Mouse (Mus musculus): ENCODE measurements around the gene Odf3l1. TPM values are rescaled to one million over a fixed set of nuclear protein-coding genes. Genes with fewer than 3 reads are reported as not detected.

The Odf3l1 gene
- polyA plus RNA-seq, 1 experiment from 2014 or later = 0.52 TPM

GRCm38 (mm10) chr9:56843679-56844188 is 20.7 kb downstream of the Odf3l1 start:
- H3K4me1 ChIP-seq = peaks cover 12% of the 10 kb centered on the region
- ATAC-seq (ENCODE audit: insufficient number of reproducible peaks, insufficient read depth, low FRiP score, low TSS enrichment, low read depth) = no peak
- no peaks in the 10 kb centered on the region for H3K9me3 ChIP-seq
- peaks cover 17% of the 10 kb centered on the region for H3K27me3 ChIP-seq
- no peak overlapping the region for H3K4me3 ChIP-seq
- no peak overlapping the region for H3K9ac ChIP-seq
- WGBS = 34% methylated on average over 7 of the region's 7 CpGs
- no peak overlapping the region for H3K4me2 ChIP-seq
- no peak overlapping the region for H3K27ac ChIP-seq
- H3K36me3 ChIP-seq = no peaks in the 10 kb centered on the region

- Histone ChIP-seq H3K27ac (no peak overlapping the region), H3K4me3 (no peak overlapping the region), H3K4me2 (no peak overlapping the region), H3K4me1 (peaks cover 12% of the 10 kb centered on the region), H3K9me3 (no peaks in the 10 kb centered on the region), H3K36me3 (no peaks in the 10 kb centered on the region), H3K27me3 (peaks cover 17% of the 10 kb centered on the region), H3K9ac (peak overlapping the region; percentile 22; the same call in 1 of the 2 replicates)
- 57% methylated on average over 3 of the region's 3 CpGs for WGBS
- no peak for ATAC-seq (ENCODE audit: insufficient number of reproducible peaks, insufficient read depth, low FRiP score, low TSS enrichment, low read depth)
These were observed 22.2 kb downstream of the Odf3l1 start for GRCm38 (mm10) chr9:56842303-56842719.

GRCm38 (mm10) chr9:56841864-56842263 is 22.6 kb downstream of the Odf3l1 start:
- Histone ChIP-seq H3K4me1 (peaks cover 12% of the 10 kb centered on the region), H3K4me2 (no peak overlapping the region), H3K9ac (0 out of 2 replicates have a peak overlapping the region, but pooled peaks have one; percentile 22), H3K27ac (no peak overlapping the region), H3K36me3 (no peaks in the 10 kb centered on the region), H3K4me3 (no peak overlapping the region), H3K27me3 (peaks cover 17% of the 10 kb centered on the region), H3K9me3 (no peaks in the 10 kb centered on the region)
- ATAC-seq (ENCODE audit: insufficient number of reproducible peaks, insufficient read depth, low FRiP score, low TSS enrichment, low read depth) = no peak

- peaks cover 13% of the 10 kb centered on the region for H3K27me3 ChIP-seq
- no peaks in the 10 kb centered on the region for H3K9me3 ChIP-seq
- no peak overlapping the region for H3K27ac ChIP-seq
- no peak overlapping the region for H3K4me3 ChIP-seq
- H3K4me1 ChIP-seq = peaks cover 12% of the 10 kb centered on the region
- H3K36me3 ChIP-seq = no peaks in the 10 kb centered on the region
- H3K9ac ChIP-seq = no peak overlapping the region
- no peak for ATAC-seq (ENCODE audit: insufficient number of reproducible peaks, insufficient read depth, low FRiP score, low TSS enrichment, low read depth)
- 67% methylated on average over 5 of the region's 5 CpGs for WGBS
- H3K4me2 ChIP-seq = no peak overlapping the region
These were observed 23.8 kb downstream of the Odf3l1 start for GRCm38 (mm10) chr9:56840721-56841120.

- H3K4me1 ChIP-seq = peaks cover 9% of the 10 kb centered on the region
- H3K4me3 ChIP-seq = no peak overlapping the region
- WGBS = 80% methylated on average over 5 of the region's 5 CpGs
- H3K9ac ChIP-seq = no peak overlapping the region
- H3K36me3 ChIP-seq = no peaks in the 10 kb centered on the region
- no peak overlapping the region for H3K27ac ChIP-seq
- peaks cover 13% of the 10 kb centered on the region for H3K27me3 ChIP-seq
- ATAC-seq (ENCODE audit: insufficient number of reproducible peaks, insufficient read depth, low FRiP score, low TSS enrichment, low read depth) = no peak
- H3K9me3 ChIP-seq = no peaks in the 10 kb centered on the region
- H3K4me2 ChIP-seq = no peak overlapping the region
These were observed 29.3 kb downstream of the Odf3l1 start for GRCm38 (mm10) chr9:56835152-56835551.

GRCm38 (mm10) chr9:56832900-56833299 is 31.6 kb downstream of the Odf3l1 start:
- Histone ChIP-seq H3K9me3 (no peaks in the 10 kb centered on the region), H3K9ac (no peak overlapping the region), H3K4me3 (no peak overlapping the region), H3K36me3 (no peaks in the 10 kb centered on the region), H3K4me2 (no peak overlapping the region), H3K4me1 (peaks cover 11% of the 10 kb centered on the region), H3K27me3 (peaks cover 16% of the 10 kb centered on the region), H3K27ac (no peak overlapping the region)
- 36% methylated on average over 6 of the region's 6 CpGs for WGBS
- no peak for ATAC-seq (ENCODE audit: insufficient number of reproducible peaks, insufficient read depth, low FRiP score, low TSS enrichment, low read depth)

GRCm38 (mm10) chr9:56831904-56832303 is 32.6 kb downstream of the Odf3l1 start:
- peaks cover 18% of the 10 kb centered on the region for H3K27me3 ChIP-seq
- no peak overlapping the region for H3K4me3 ChIP-seq
- H3K4me2 ChIP-seq = no peak overlapping the region
- H3K9ac ChIP-seq = no peak overlapping the region
- 85% methylated on average over 3 of the region's 3 CpGs for WGBS
- no peak overlapping the region for H3K27ac ChIP-seq
- H3K36me3 ChIP-seq = no peaks in the 10 kb centered on the region
- H3K9me3 ChIP-seq = no peaks in the 10 kb centered on the region
- H3K4me1 ChIP-seq = peaks cover 11% of the 10 kb centered on the region
- ATAC-seq (ENCODE audit: insufficient number of reproducible peaks, insufficient read depth, low FRiP score, low TSS enrichment, low read depth) = no peak

GRCm38 (mm10) chr9:56830162-56830561 is 34.3 kb downstream of the Odf3l1 start:
- H3K4me2 ChIP-seq = no peak overlapping the region
- H3K9me3 ChIP-seq = no peaks in the 10 kb centered on the region
- H3K27me3 ChIP-seq = peaks cover 29% of the 10 kb centered on the region
- peaks cover 21% of the 10 kb centered on the region for H3K4me1 ChIP-seq
- no peak overlapping the region for H3K27ac ChIP-seq
- H3K36me3 ChIP-seq = no peaks in the 10 kb centered on the region
- ATAC-seq (ENCODE audit: insufficient number of reproducible peaks, insufficient read depth, low FRiP score, low TSS enrichment, low read depth) = no peak
- 20% methylated on average over 4 of the region's 4 CpGs for WGBS
- no peak overlapping the region for H3K4me3 ChIP-seq
- H3K9ac ChIP-seq = no peak overlapping the region

- Histone ChIP-seq H3K9ac (no peak overlapping the region), H3K27ac (no peak overlapping the region), H3K4me1 (peaks cover 21% of the 10 kb centered on the region), H3K9me3 (no peaks in the 10 kb centered on the region), H3K27me3 (peaks cover 33% of the 10 kb centered on the region), H3K4me3 (no peak overlapping the region), H3K4me2 (no peak overlapping the region), H3K36me3 (no peaks in the 10 kb centered on the region)
- 79% methylated on average over 6 of the region's 6 CpGs for WGBS
- no peak for ATAC-seq (ENCODE audit: insufficient number of reproducible peaks, insufficient read depth, low FRiP score, low TSS enrichment, low read depth)
These were observed 35.6 kb downstream of the Odf3l1 start for GRCm38 (mm10) chr9:56828841-56829240.

- no peak overlapping the region for H3K4me2 ChIP-seq
- no peaks in the 10 kb centered on the region for H3K9me3 ChIP-seq
- no peaks in the 10 kb centered on the region for H3K36me3 ChIP-seq
- no peak for ATAC-seq (ENCODE audit: insufficient number of reproducible peaks, insufficient read depth, low FRiP score, low TSS enrichment, low read depth)
- 46% methylated on average over 9 of the region's 9 CpGs for WGBS
- peaks cover 20% of the 10 kb centered on the region for H3K4me1 ChIP-seq
- H3K9ac ChIP-seq = no peak overlapping the region
- no peak overlapping the region for H3K27ac ChIP-seq
- peaks cover 28% of the 10 kb centered on the region for H3K27me3 ChIP-seq
- H3K4me3 ChIP-seq = no peak overlapping the region
These were observed 36.3 kb downstream of the Odf3l1 start for GRCm38 (mm10) chr9:56828146-56828545.

GRCm38 (mm10) chr9:56825476-56826213 is 38.8 kb downstream of the Odf3l1 start:
- ATAC-seq (ENCODE audit: insufficient number of reproducible peaks, insufficient read depth, low FRiP score, low TSS enrichment, low read depth) = 0 out of 2 replicates have a peak, but pooled peaks have one; percentile 62
- Histone ChIP-seq H3K27me3 (peaks cover 21% of the 10 kb centered on the region; the same call in 1 of the 2 replicates), H3K9me3 (no peaks in the 10 kb centered on the region), H3K4me3 (peak overlapping the region; percentile 29), H3K4me1 (peaks cover 16% of the 10 kb centered on the region), H3K36me3 (no peaks in the 10 kb centered on the region), H3K4me2 (peak overlapping the region; percentile 59), H3K9ac (peak overlapping the region; percentile 58), H3K27ac (no peak overlapping the region)
- WGBS = 8% methylated on average over 21 of the region's 21 CpGs

- H3K9me3 ChIP-seq = no peaks in the 10 kb centered on the region
- H3K9ac ChIP-seq = no peak overlapping the region
- ATAC-seq (ENCODE audit: insufficient number of reproducible peaks, insufficient read depth, low FRiP score, low TSS enrichment, low read depth) = no peak
- no peak overlapping the region for H3K4me3 ChIP-seq
- no peak overlapping the region for H3K27ac ChIP-seq
- 0% methylated on average over 3 of the region's 3 CpGs for WGBS
- peaks cover 21% of the 10 kb centered on the region; the same call in 1 of the 2 replicates for H3K27me3 ChIP-seq
- H3K4me1 ChIP-seq = peaks cover 9% of the 10 kb centered on the region
- no peaks in the 10 kb centered on the region for H3K36me3 ChIP-seq
- peak overlapping the region; percentile 59 for H3K4me2 ChIP-seq
These were observed 39.6 kb downstream of the Odf3l1 start for GRCm38 (mm10) chr9:56824900-56825299.
